Mouse (Mus musculus): ENCODE data around the gene Adcy7.

DNA sequence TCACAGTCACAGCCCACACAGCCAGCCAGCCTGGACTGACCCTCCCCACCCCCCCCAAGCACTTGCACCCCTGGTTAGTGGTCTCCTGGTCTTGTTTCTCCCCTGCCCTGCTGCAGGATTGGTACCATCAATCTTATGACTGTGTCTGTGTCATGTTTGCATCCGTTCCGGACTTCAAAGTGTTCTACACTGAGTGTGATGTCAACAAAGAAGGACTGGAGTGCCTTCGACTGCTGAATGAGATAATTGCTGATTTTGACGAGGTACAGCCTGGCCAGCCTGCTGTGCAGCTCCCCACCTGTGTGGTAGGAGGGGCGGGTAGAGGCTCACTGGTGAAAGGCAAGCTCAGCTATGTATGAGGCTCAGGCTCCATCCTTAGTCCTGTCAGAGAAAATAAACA is 53.0 kb downstream of the Adcy7 start:
- TF ChIP-seq POLR2A (IDR thresholded peaks at IDR 0.05; ENCODE audit: insufficient read depth, low read length) = no peak
- no peak for TF ChIP-seq CTCF (IDR thresholded peaks at IDR 0.05; ENCODE audit: low read depth, low read length)
- TF ChIP-seq EP300 (IDR thresholded peaks at IDR 0.05; ENCODE audit: insufficient read depth, low read depth, low read length) = no peak
